Mouse (Mus musculus) myocyte (in vitro differentiated cells): ENCODE measurements at regions not wholly inside any gene's neighbourhood (a gene's known extent, or its start where the extent isn't known, plus 50 kb on each side); places are given as distances from the start of the nearest gene placed in this dataset.

Experiments
- H3K27me3 ChIP-seq: one replicate; pipeline ENCODE4 v1.6.1; 2011; ENCODE audit not compliant: control insufficient read depth, insufficient read depth, insufficient read length
- H3K36me3 ChIP-seq: one replicate; pipeline ENCODE4 v1.6.1; 2011; ENCODE audit not compliant: control insufficient read depth, insufficient read depth
- H3K4me2 ChIP-seq: one replicate; pipeline ENCODE4 v1.6.1; 2011; ENCODE audit warnings: low read depth, control low read depth
- H3K4me3 ChIP-seq: one replicate; pipeline ENCODE4 v1.5.1; 2011; ENCODE audit warnings: mild to moderate bottlenecking, control low read depth, moderate library complexity
- H3K79me2 ChIP-seq: one replicate; pipeline ENCODE4 v1.6.1; 2011; ENCODE audit not compliant: control insufficient read depth, insufficient read depth
- H3ac ChIP-seq: one replicate; pipeline ENCODE4 v1.6.1; 2011; ENCODE audit not compliant: control insufficient read depth, insufficient read length
- CEBPB ChIP-seq: IDR thresholded peaks from 2 replicates; pipeline ENCODE4 v1.6.1; 2011; ENCODE audit warnings: mild to moderate bottlenecking, moderate library complexity; ENCODE audit not compliant: poor library complexity, insufficient read depth, severe bottlenecking
- E2F4 ChIP-seq: IDR thresholded peaks from one replicate; pipeline ENCODE4 v1.6.1; 2011; ENCODE audit warnings: mild to moderate bottlenecking, control low read depth, moderate library complexity; ENCODE audit not compliant: insufficient read depth
- MAX ChIP-seq: IDR thresholded peaks from one replicate; pipeline ENCODE4 v1.6.1; 2011; ENCODE audit warnings: low read depth, mild to moderate bottlenecking, control low read depth
- MYOD1 ChIP-seq, 3 experiments: IDR thresholded peaks; one replicate each; pipeline ENCODE4 v1.6.1; 2011; ENCODE audit warnings: control low read depth in 2 of 3, low read depth in 2 of 3, mild to moderate bottlenecking in 2 of 3, moderate library complexity in 1 of 3; ENCODE audit not compliant: insufficient read length in 2 of 3, control insufficient read depth in 1 of 3
- MYOG ChIP-seq, 3 experiments: IDR thresholded peaks; one replicate each; pipeline ENCODE4 v1.6.1; 2011; ENCODE audit warnings: control low read depth in 2 of 3, low read depth in 2 of 3, mild to moderate bottlenecking in 2 of 3; ENCODE audit not compliant: insufficient read length in 2 of 3, control insufficient read depth in 1 of 3, insufficient read depth in 1 of 3
- POLR2A ChIP-seq: IDR thresholded peaks from one replicate; pipeline ENCODE4 v1.6.1; 2011; ENCODE audit warnings: low read depth, mild to moderate bottlenecking, control low read depth, moderate library complexity; ENCODE audit not compliant: insufficient read length
- POLR2AphosphoS2 ChIP-seq: IDR thresholded peaks from one replicate; pipeline ENCODE4 v1.6.1; 2011; ENCODE audit warnings: low read depth, control low read depth; ENCODE audit not compliant: insufficient read length
- REST ChIP-seq: IDR thresholded peaks from one replicate; pipeline ENCODE4 v1.6.1; 2011; ENCODE audit warnings: mild to moderate bottlenecking, control low read depth, moderate library complexity; ENCODE audit not compliant: insufficient read depth, insufficient read length
- SRF ChIP-seq: IDR thresholded peaks from one replicate; pipeline ENCODE4 v1.6.1; 2011; ENCODE audit warnings: low read depth; ENCODE audit not compliant: control insufficient read depth, insufficient read length
- TCF12 ChIP-seq: IDR thresholded peaks from one replicate; pipeline ENCODE4 v1.6.1; 2011; ENCODE audit warnings: mild to moderate bottlenecking, control low read depth; ENCODE audit not compliant: poor library complexity, insufficient read depth, severe bottlenecking
- TCF3 ChIP-seq: IDR thresholded peaks from one replicate; pipeline ENCODE4 v1.6.1; 2011; ENCODE audit warnings: low read depth, control low read depth; ENCODE audit not compliant: insufficient read length
- USF1 ChIP-seq: IDR thresholded peaks from one replicate; pipeline ENCODE4 v1.6.1; 2011; ENCODE audit warnings: low read depth, mild to moderate bottlenecking, control low read depth, moderate library complexity

DNA sequence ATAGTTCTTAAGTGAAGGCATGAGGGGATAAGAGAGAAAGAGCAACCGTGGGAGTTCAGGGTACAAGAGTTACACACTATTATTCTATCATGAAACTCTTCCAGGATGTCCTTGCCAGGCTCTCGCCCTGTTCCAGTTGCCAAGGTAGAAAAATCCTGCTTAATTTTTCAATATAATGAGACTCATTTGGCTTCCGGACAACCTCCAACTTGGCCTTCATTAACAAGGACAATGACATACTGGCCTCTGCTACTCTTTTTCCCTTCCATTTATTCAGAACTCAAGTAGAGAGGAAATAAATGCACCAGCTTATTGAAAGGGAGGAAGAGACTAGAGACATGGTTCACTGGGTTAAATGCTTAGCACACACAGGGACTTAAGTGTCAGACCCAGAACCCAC lies 206.5 kb downstream of the Il15 start:
- TF ChIP-seq CEBPB (no peak), POLR2A (no peak), MYOD1 (IDR thresholded peaks at IDR 0.05; ENCODE audit: control insufficient read depth in 1 of 3, insufficient read length in 2 of 3, low read depth in 2 of 3) (no peak), MYOG (IDR thresholded peaks at IDR 0.05; ENCODE audit: control insufficient read depth in 1 of 3, insufficient read depth in 1 of 3, insufficient read length in 2 of 3, low read depth in 2 of 3) (no peak), TCF3 (no peak), TCF12 (no peak), SRF (no peak), USF1 (no peak), REST (no peak), E2F4 (no peak), MAX (no peak), POLR2AphosphoS2 (no peak)
- Histone ChIP-seq H3K27me3 (no peaks in the 10 kb centered on the region), H3K4me2 (no peak overlapping the region)

GRCm38 (mm10) chr8:82195112-82195511 lies 207.9 kb downstream of the Il15 start:
- Histone ChIP-seq H3K27me3 (no peaks in the 10 kb centered on the region), H3K36me3 (no peaks in the 10 kb centered on the region), H3K79me2 (no peaks in the 10 kb centered on the region), H3K4me2 (no peak overlapping the region), H3ac (no peak overlapping the region), H3K4me3 (no peak overlapping the region)
- no peak for TF ChIP-seq TCF3
- TF ChIP-seq E2F4, result no peak
- TF ChIP-seq TCF12, result no peak
- no peak for TF ChIP-seq POLR2AphosphoS2
- TF ChIP-seq CEBPB, result no peak
- TF ChIP-seq SRF, result no peak
- TF ChIP-seq POLR2A, result no peak
- no peak for TF ChIP-seq REST
- TF ChIP-seq USF1, result no peak
- TF ChIP-seq MYOG (IDR thresholded peaks at IDR 0.05; ENCODE audit: control insufficient read depth in 1 of 3, insufficient read depth in 1 of 3, insufficient read length in 2 of 3, low read depth in 2 of 3), result no peak
- TF ChIP-seq MAX, result no peak
- no peak for TF ChIP-seq MYOD1 (IDR thresholded peaks at IDR 0.05; ENCODE audit: control insufficient read depth in 1 of 3, insufficient read length in 2 of 3, low read depth in 2 of 3)

More for the DNA sequence above, 206.5 kb downstream of the Il15 start:
- Histone ChIP-seq H3K36me3 (no peaks in the 10 kb centered on the region), H3K4me3 (no peak overlapping the region), H3K79me2 (no peaks in the 10 kb centered on the region), H3ac (no peak overlapping the region)

- H3ac ChIP-seq, result no peak overlapping the region
- H3K79me2 ChIP-seq, result no peaks in the 10 kb centered on the region
- H3K4me3 ChIP-seq, result no peak overlapping the region
- no peaks in the 10 kb centered on the region for H3K27me3 ChIP-seq
- H3K36me3 ChIP-seq, result no peaks in the 10 kb centered on the region
- no peak overlapping the region for H3K4me2 ChIP-seq
- TF ChIP-seq USF1, result no peak
- no peak for TF ChIP-seq MAX
- no peak for TF ChIP-seq CEBPB
- TF ChIP-seq TCF3, result no peak
- no peak for TF ChIP-seq E2F4
- no peak for TF ChIP-seq SRF
- TF ChIP-seq TCF12, result no peak
- TF ChIP-seq MYOD1 (IDR thresholded peaks at IDR 0.05; ENCODE audit: control insufficient read depth in 1 of 3, insufficient read length in 2 of 3, low read depth in 2 of 3), result no peak
- TF ChIP-seq MYOG (IDR thresholded peaks at IDR 0.05; ENCODE audit: control insufficient read depth in 1 of 3, insufficient read depth in 1 of 3, insufficient read length in 2 of 3, low read depth in 2 of 3), result no peak
- TF ChIP-seq POLR2A, result no peak
- TF ChIP-seq POLR2AphosphoS2, result no peak
- no peak for TF ChIP-seq REST
Observed at GRCm38 (mm10) chr8:82191011-82191410, 212.0 kb downstream of the Il15 start.

DNA sequence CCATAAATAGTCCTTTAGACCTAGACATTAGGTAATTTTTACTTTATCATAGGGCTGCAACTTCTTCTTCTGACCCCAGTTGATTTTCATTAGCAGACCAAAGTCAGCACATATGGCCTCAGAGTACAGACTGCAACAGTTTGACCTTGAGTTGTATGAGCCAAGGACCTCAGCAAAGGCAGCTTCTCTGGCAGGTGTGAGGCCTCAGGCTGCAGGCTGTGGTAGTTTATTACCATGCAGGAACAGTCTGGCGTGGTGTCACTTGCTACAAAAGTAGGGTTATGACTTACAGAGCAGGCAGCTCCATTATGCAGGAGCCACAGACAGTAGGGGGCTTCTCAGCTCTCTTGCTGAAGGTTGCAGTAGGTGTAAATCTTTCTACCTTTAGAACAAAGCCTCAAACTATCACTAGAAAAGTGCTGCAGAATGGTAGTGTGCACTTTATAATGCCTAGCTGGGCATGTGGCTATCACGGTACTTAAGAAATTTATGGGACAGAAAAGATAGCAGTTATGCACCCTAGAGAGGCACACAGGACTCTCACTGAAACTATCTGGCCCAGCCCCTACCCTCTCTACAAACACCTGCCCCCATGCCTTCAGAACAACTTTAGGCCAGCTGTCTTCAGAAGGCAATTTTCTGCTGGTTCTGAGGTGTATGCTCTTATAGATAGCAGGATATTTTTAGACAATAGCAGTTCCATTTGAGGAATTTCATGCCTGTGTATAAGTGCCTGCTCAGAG lies 215.7 kb downstream of the Il15 start:
- no peak for TF ChIP-seq USF1
- TF ChIP-seq CEBPB, result no peak
- no peak for TF ChIP-seq MYOG (IDR thresholded peaks at IDR 0.05; ENCODE audit: control insufficient read depth in 1 of 3, insufficient read depth in 1 of 3, insufficient read length in 2 of 3, low read depth in 2 of 3)
- no peak for TF ChIP-seq TCF12
- no peak for TF ChIP-seq POLR2AphosphoS2
- TF ChIP-seq SRF, result no peak
- TF ChIP-seq E2F4, result no peak
- TF ChIP-seq POLR2A, result no peak
- TF ChIP-seq TCF3, result no peak
- no peak for TF ChIP-seq REST
- TF ChIP-seq MAX, result no peak
- TF ChIP-seq MYOD1 (IDR thresholded peaks at IDR 0.05; ENCODE audit: control insufficient read depth in 1 of 3, insufficient read length in 2 of 3, low read depth in 2 of 3), result no peak
- Histone ChIP-seq H3K27me3 (no peaks in the 10 kb centered on the region), H3K4me3 (no peak overlapping the region), H3ac (no peak overlapping the region), H3K36me3 (no peaks in the 10 kb centered on the region), H3K79me2 (no peaks in the 10 kb centered on the region), H3K4me2 (no peak overlapping the region)
